Mouse (Mus musculus): ENCODE data around the gene Hsf5. TPM values are rescaled to one million over a fixed set of nuclear protein-coding genes. Genes with fewer than 3 reads are reported as not detected.

Hsf5 gene
- polyA plus RNA-seq, 1 experiment = 1.6 TPM

DNA sequence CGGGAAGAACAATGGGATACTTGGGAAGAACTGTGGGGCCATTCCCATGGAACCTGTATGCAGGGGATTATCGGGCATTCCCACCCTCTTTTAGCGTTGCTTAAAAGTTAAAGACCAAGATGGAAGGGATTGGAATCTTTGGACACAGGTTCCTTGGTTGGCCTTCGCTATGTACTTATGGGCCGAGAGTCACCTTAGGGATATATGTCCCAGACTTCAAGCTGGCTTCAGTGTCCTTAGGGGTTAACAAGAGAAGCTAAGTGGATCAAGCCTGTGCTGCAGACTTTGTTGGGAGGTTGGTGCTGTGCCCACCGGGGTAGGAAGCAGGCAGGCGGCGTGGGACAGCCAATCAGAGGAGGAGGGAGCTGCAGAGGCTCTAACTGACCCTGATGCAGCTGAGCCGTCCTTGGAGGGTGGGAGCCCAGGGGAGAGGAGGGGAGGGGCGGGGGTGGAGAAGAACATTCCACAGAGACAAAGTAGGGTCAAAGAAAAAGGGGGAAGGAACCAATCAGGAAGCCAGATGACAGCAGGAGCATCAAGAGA lies 36.4 kb upstream of the Hsf5 start:
- Histone ChIP-seq H3K4me3 (ENCODE audit: low read depth, low read length) (no peak overlapping the region), H3K27me3 (ENCODE audit: control insufficient read depth, insufficient read depth, low read length, poor library complexity, severe bottlenecking) (no peaks in the 10 kb centered on the region), H3K27ac (ENCODE audit: insufficient read depth, low read length) (no peak overlapping the region), H3K9me3 (replicated peaks; ENCODE audit: control insufficient read depth, insufficient read depth, low read length, poor library complexity, severe bottlenecking) (no peaks in the 10 kb centered on the region), H3K36me3 (ENCODE audit: control insufficient read depth, insufficient read depth, low read length, poor library complexity, severe bottlenecking) (no peaks in the 10 kb centered on the region), H3K9ac (ENCODE audit: low read depth, poor library complexity, severe bottlenecking) (no peak overlapping the region), H3K4me1 (ENCODE audit: control insufficient read depth, insufficient read depth, low read length) (peaks cover 3% of the 10 kb centered on the region)
- no peak for TF ChIP-seq CTCF (IDR thresholded peaks at IDR 0.05; ENCODE audit: low read depth, low read length)
- no peak for TF ChIP-seq EP300 (IDR thresholded peaks at IDR 0.05; ENCODE audit: insufficient read depth, low read depth, low read length)
- no peak for TF ChIP-seq POLR2A (IDR thresholded peaks at IDR 0.05; ENCODE audit: insufficient read depth, low read length)

DNA sequence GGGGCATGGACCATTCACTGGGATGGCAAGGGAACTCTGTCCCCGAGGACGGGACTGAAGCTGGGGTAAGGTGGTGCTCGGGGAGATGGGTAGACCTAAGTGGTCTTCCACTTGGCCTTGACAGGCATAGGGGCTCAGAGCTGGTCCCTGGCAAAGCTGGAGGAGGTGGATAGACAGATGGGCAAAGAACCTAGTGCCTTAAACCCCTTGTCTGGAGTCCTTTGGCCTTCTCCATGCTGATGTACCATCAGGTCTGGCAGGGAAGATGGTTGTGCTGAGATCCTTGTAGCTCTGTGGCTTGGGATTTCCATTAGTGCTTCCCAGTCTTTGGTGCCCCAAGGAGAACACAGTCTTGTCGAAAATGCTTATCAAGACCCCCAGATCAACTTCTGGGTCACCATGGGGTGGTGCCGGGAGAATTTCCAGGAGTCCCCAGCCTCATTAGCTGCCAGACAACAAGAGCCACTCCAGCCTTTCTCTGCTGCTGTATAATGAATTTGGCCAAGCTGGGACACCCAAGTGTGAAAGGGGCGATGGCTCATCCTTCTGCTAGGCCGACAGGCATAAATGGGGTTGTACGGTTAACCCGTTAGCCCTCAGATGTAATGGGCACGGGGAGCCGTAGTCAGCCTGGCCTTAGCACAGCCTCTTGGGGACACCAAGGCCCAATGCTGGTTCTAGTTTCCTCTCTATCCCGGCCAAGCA lies 35.7 kb upstream of the Hsf5 start:
- H3K27me3 ChIP-seq (ENCODE audit: control insufficient read depth, insufficient read depth, low read length, poor library complexity, severe bottlenecking) = no peaks in the 10 kb centered on the region
- H3K27ac ChIP-seq (ENCODE audit: insufficient read depth, low read length) = no peak overlapping the region
- TF ChIP-seq EP300 (IDR thresholded peaks at IDR 0.05; ENCODE audit: insufficient read depth, low read depth, low read length) (no peak), CTCF (IDR thresholded peaks at IDR 0.05; ENCODE audit: low read depth, low read length) (no peak), POLR2A (IDR thresholded peaks at IDR 0.05; ENCODE audit: insufficient read depth, low read length) (no peak)
- H3K4me3 ChIP-seq (ENCODE audit: low read depth, low read length) = no peak overlapping the region
- peaks cover 3% of the 10 kb centered on the region for H3K4me1 ChIP-seq (ENCODE audit: control insufficient read depth, insufficient read depth, low read length)
- no peaks in the 10 kb centered on the region for H3K36me3 ChIP-seq (ENCODE audit: control insufficient read depth, insufficient read depth, low read length, poor library complexity, severe bottlenecking)
- H3K9me3 ChIP-seq (replicated peaks; ENCODE audit: control insufficient read depth, insufficient read depth, low read length, poor library complexity, severe bottlenecking) = no peaks in the 10 kb centered on the region
- H3K9ac ChIP-seq (ENCODE audit: low read depth, poor library complexity, severe bottlenecking) = no peak overlapping the region

DNA sequence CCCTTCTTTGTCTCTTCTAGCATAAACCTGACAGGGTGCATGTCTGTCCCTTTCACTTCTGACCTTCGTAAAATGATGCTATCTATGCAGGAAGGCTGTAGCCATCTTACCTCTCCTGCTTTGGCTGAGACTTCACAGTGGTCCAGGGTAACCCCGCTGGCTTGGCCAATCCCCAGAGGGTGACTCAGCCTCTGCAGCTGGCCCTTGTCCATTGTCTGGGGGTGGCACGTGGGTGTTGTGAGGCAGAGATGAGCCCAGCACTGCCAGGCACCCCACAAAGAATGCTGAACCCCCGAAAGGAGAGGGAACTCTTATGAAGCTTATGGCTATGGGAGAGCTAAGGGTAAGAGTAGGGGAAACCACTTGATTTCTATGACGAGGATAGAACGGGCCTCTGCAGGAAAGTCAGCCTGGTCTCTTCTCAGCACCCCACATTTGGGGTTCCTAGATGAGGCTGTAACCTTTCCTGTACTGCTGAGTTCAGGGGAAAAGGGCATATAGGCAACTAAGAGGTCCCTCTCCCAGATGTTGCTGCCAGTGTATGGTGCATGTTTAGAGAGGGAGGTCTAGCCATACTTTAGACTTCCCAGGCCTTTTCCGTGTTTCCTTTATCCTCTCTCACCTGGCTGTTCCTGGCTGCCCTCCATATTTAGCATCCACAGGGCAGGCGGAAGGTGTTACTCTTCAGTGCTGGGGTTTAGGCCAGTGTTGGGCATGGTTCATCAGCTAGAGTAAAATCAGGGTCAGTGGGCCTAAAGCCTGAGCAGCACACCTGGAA lies 34.8 kb upstream of the Hsf5 start:
- Histone ChIP-seq H3K36me3 (ENCODE audit: control insufficient read depth, insufficient read depth, low read length, poor library complexity, severe bottlenecking) (no peaks in the 10 kb centered on the region), H3K4me3 (ENCODE audit: low read depth, low read length) (no peak overlapping the region), H3K27ac (ENCODE audit: insufficient read depth, low read length) (no peak overlapping the region), H3K4me1 (ENCODE audit: control insufficient read depth, insufficient read depth, low read length) (peaks cover 3% of the 10 kb centered on the region), H3K9ac (ENCODE audit: low read depth, poor library complexity, severe bottlenecking) (no peak overlapping the region), H3K27me3 (ENCODE audit: control insufficient read depth, insufficient read depth, low read length, poor library complexity, severe bottlenecking) (no peaks in the 10 kb centered on the region), H3K9me3 (replicated peaks; ENCODE audit: control insufficient read depth, insufficient read depth, low read length, poor library complexity, severe bottlenecking) (no peaks in the 10 kb centered on the region)
- TF ChIP-seq CTCF (IDR thresholded peaks at IDR 0.05; ENCODE audit: low read depth, low read length) (no peak), POLR2A (IDR thresholded peaks at IDR 0.05; ENCODE audit: insufficient read depth, low read length) (no peak), EP300 (IDR thresholded peaks at IDR 0.05; ENCODE audit: insufficient read depth, low read depth, low read length) (no peak)

DNA sequence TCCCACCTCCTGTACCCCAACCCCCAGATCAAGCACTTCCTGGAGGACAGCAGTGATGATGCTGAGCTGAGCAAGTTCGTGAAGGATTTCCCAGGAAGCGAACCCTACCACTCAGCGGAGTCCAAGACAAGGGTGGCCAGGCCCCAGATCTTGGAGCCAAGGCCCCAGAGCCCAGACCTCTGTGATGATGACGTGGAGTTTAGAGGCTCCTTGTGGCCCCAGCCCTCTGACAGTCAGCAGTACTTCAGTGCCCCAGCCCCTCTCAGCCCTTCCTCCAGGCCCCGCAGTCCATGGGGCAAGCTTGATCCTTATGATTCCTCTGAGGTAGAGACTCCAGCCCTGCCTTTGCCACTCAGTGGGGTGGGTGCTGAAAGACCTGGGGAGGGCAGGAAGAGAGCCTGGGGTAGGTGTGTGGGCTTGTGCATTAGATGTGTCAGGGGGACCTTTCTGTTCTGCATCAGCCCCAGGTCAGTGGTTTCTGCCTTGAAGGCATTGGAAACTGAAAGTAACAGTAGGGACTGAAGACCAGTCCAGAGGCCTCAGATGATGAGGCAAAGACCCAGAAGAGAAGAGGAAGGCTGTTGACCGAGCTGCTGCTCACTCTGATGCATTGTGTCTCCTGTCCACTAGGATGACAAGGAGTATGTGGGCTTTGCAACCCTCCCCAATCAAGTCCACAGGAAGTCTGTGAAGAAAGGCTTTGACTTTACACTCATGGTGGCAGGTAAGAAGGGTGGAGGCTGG lies 33.5 kb upstream of the Hsf5 start:
- no peaks in the 10 kb centered on the region for H3K9me3 ChIP-seq (replicated peaks; ENCODE audit: control insufficient read depth, insufficient read depth, low read length, poor library complexity, severe bottlenecking)
- no peak overlapping the region for H3K4me3 ChIP-seq (ENCODE audit: low read depth, low read length)
- H3K4me1 ChIP-seq (ENCODE audit: control insufficient read depth, insufficient read depth, low read length) = no peaks in the 10 kb centered on the region
- TF ChIP-seq CTCF (IDR thresholded peaks at IDR 0.05; ENCODE audit: low read depth, low read length) = no peak
- no peak for TF ChIP-seq EP300 (IDR thresholded peaks at IDR 0.05; ENCODE audit: insufficient read depth, low read depth, low read length)
- no peak for TF ChIP-seq POLR2A (IDR thresholded peaks at IDR 0.05; ENCODE audit: insufficient read depth, low read length)
- H3K9ac ChIP-seq (ENCODE audit: low read depth, poor library complexity, severe bottlenecking) = no peak overlapping the region
- H3K36me3 ChIP-seq (ENCODE audit: control insufficient read depth, insufficient read depth, low read length, poor library complexity, severe bottlenecking) = no peaks in the 10 kb centered on the region
- H3K27ac ChIP-seq (ENCODE audit: insufficient read depth, low read length) = no peak overlapping the region
- no peaks in the 10 kb centered on the region for H3K27me3 ChIP-seq (ENCODE audit: control insufficient read depth, insufficient read depth, low read length, poor library complexity, severe bottlenecking)

DNA sequence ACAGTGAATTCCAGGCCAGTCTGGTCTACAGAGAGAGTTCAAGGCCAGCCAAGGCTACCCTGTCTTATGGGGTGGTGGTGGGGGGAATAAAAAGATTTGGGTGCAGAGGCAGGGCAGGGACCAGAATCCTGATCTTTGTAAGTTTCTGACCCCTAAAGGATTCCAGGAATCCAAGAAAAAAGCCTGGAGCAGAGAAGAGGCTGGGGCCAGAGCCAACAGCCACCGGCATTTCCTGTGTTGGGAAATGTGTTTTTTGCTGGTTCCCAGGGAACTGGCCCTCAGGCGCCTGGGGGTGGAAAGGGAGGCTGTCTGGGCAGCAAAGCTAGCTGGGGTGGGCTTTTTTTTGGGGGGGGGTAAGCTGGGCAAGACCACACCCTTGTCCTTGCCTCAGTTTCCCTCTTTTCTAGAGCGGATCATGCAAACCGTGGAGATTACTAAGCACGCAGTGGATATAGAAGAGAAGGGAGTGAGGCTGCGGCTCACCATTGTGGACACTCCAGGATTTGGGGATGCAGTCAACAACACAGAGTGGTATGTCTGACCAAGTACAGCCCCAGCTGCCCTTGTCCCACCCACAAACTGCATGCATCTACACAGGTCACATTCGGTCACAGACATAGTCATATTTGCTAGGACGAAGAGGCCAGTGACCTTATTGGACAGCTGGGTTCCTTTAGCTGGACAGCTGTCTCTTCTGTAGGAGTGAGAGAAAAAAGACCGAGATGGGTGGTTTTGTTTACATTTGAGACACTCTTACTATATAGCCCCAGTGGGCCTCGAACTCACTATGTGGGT lies 32.1 kb upstream of the Hsf5 start:
- no peak for TF ChIP-seq EP300 (IDR thresholded peaks at IDR 0.05; ENCODE audit: insufficient read depth, low read depth, low read length)
- no peak for TF ChIP-seq POLR2A (IDR thresholded peaks at IDR 0.05; ENCODE audit: insufficient read depth, low read length)
- TF ChIP-seq CTCF (IDR thresholded peaks at IDR 0.05; ENCODE audit: low read depth, low read length) = no peak
- Histone ChIP-seq H3K27me3 (ENCODE audit: control insufficient read depth, insufficient read depth, low read length, poor library complexity, severe bottlenecking) (no peaks in the 10 kb centered on the region), H3K4me1 (ENCODE audit: control insufficient read depth, insufficient read depth, low read length) (no peaks in the 10 kb centered on the region), H3K9ac (ENCODE audit: low read depth, poor library complexity, severe bottlenecking) (no peak overlapping the region), H3K4me3 (ENCODE audit: low read depth, low read length) (no peak overlapping the region), H3K27ac (ENCODE audit: insufficient read depth, low read length) (no peak overlapping the region), H3K9me3 (replicated peaks; ENCODE audit: control insufficient read depth, insufficient read depth, low read length, poor library complexity, severe bottlenecking) (no peaks in the 10 kb centered on the region), H3K36me3 (ENCODE audit: control insufficient read depth, insufficient read depth, low read length, poor library complexity, severe bottlenecking) (no peaks in the 10 kb centered on the region)
